Mouse (Mus musculus) embryo, embryonic 11 days (tissue): ENCODE results near the gene S1pr1.

ENCODE experiments used
- DNase-seq: peaks from one replicate; pipeline ENCODE4 v3.0.0-alpha.2; 2015

S1pr1 gene

GRCm38 (mm10) chr3:115711924-115712807 lies 2.7 kb downstream of the S1pr1 start:
- no peak for DNase-seq

GRCm38 (mm10) chr3:115711393-115711792 lies 3.5 kb downstream of the S1pr1 start:
- DNase-seq = no peak

- DNase-seq = no peak
These were observed 4.8 kb downstream of the S1pr1 start for GRCm38 (mm10) chr3:115710051-115710450.

GRCm38 (mm10) chr3:115709118-115709574 lies 5.7 kb downstream of the S1pr1 start:
- DNase-seq = peak; percentile 14

GRCm38 (mm10) chr3:115706736-115707135 lies 8.1 kb downstream of the S1pr1 start:
- no peak for DNase-seq

- no peak for DNase-seq
These were observed 10.5 kb downstream of the S1pr1 start for GRCm38 (mm10) chr3:115704254-115704908.

- no peak for DNase-seq
These were observed 11.2 kb downstream of the S1pr1 start for GRCm38 (mm10) chr3:115703720-115704119.

- DNase-seq = no peak
These were observed 12.8 kb downstream of the S1pr1 start for GRCm38 (mm10) chr3:115702089-115702488.

GRCm38 (mm10) chr3:115695194-115695891 lies 19.5 kb downstream of the S1pr1 start:
- no peak for DNase-seq

- DNase-seq = no peak
These were observed 20.7 kb downstream of the S1pr1 start for GRCm38 (mm10) chr3:115694168-115694567.

- no peak for DNase-seq
These were observed 21.5 kb downstream of the S1pr1 start for GRCm38 (mm10) chr3:115693390-115693789.

- DNase-seq = no peak
These were observed 22.0 kb downstream of the S1pr1 start for GRCm38 (mm10) chr3:115692857-115693256.

- no peak for DNase-seq
These were observed 22.5 kb downstream of the S1pr1 start for GRCm38 (mm10) chr3:115692384-115692783.

- no peak for DNase-seq
These were observed 25.0 kb downstream of the S1pr1 start for GRCm38 (mm10) chr3:115689920-115690319.

- DNase-seq = peak; percentile 24
These were observed 25.5 kb downstream of the S1pr1 start for GRCm38 (mm10) chr3:115689352-115689751.

- DNase-seq = no peak
These were observed 27.1 kb downstream of the S1pr1 start for GRCm38 (mm10) chr3:115687821-115688220.

- DNase-seq = peak; percentile 15
These were observed 32.4 kb downstream of the S1pr1 start for GRCm38 (mm10) chr3:115682328-115683088.

- DNase-seq = no peak
These were observed 33.7 kb downstream of the S1pr1 start for GRCm38 (mm10) chr3:115681184-115681583.

GRCm38 (mm10) chr3:115679022-115679421 lies 35.9 kb downstream of the S1pr1 start:
- DNase-seq = no peak

- DNase-seq = no peak
These were observed 39.0 kb downstream of the S1pr1 start for GRCm38 (mm10) chr3:115675546-115676535.

GRCm38 (mm10) chr3:115674665-115675064 lies 40.2 kb downstream of the S1pr1 start:
- DNase-seq = no peak
